Mouse (Mus musculus) MEL (cell line): ENCODE measurements around the gene Olfr462. TPM values are rescaled to one million over a fixed set of nuclear protein-coding genes. Genes with fewer than 3 reads are reported as not detected.

Experiments
- DNase-seq: peaks from one replicate; pipeline ENCODE4 v3.0.0; 2011; ENCODE audit warnings: low read depth, low spot score
- H3K27ac ChIP-seq: 2 replicates; pipeline ENCODE4 v1.5.1; 2012; ENCODE audit warnings: low read depth, mild to moderate bottlenecking, control low read depth, low read length, moderate library complexity; ENCODE audit not compliant: control insufficient read depth
- H3K27me3 ChIP-seq, 2 experiments: fragments of 150-350 bp in 1 of 2; sonication (generic) in 1 of 2; 2 replicates each; pipeline ENCODE4 v1.6.1; 2012; ENCODE audit warnings: low read length in 2 of 2, mild to moderate bottlenecking in 2 of 2, improper control_type of control experiment in 1 of 2, moderate library complexity in 1 of 2; ENCODE audit not compliant: insufficient read depth in 2 of 2, control insufficient read depth in 1 of 2
- H3K36me3 ChIP-seq, 2 experiments: 2 replicates each; pipeline ENCODE4 v1.6.1; 2012 to 2014; ENCODE audit warnings: low read length in 2 of 2, improper control_type of control experiment in 1 of 2, inconsistent platforms in 1 of 2, mild to moderate bottlenecking in 1 of 2; ENCODE audit not compliant: insufficient read depth in 2 of 2, control insufficient read depth in 1 of 2
- H3K4me1 ChIP-seq, 2 experiments: fragments of 150-350 bp in 1 of 2; sonication (generic) in 1 of 2; 2 replicates each; pipeline ENCODE4 v1.6.1; 2012; ENCODE audit warnings: low read length in 2 of 2, improper control_type of control experiment in 1 of 2, mild to moderate bottlenecking in 1 of 2; ENCODE audit not compliant: insufficient read depth in 2 of 2, control insufficient read depth in 1 of 2
- H3K4me3 ChIP-seq, 2 experiments: fragments of 150-350 bp in 1 of 2; sonication (generic) in 1 of 2; 2 replicates each; pipeline ENCODE4 v1.5.1; 2012; ENCODE audit warnings: low read depth in 2 of 2, low read length in 2 of 2, mild to moderate bottlenecking in 2 of 2, moderate library complexity in 2 of 2, control low read depth in 1 of 2, improper control_type of control experiment in 1 of 2; ENCODE audit not compliant: control insufficient read depth in 1 of 2, insufficient read depth in 1 of 2
- H3K79me2 ChIP-seq: 2 replicates; pipeline ENCODE4 v1.6.1; 2012; ENCODE audit warnings: mild to moderate bottlenecking, low read length, moderate library complexity; ENCODE audit not compliant: control insufficient read depth, poor library complexity, insufficient read depth
- H3K9ac ChIP-seq: 2 replicates; pipeline ENCODE4 v1.6.1; 2012; ENCODE audit warnings: low read depth, mild to moderate bottlenecking, control low read depth, low read length, moderate library complexity; ENCODE audit not compliant: control insufficient read depth, poor library complexity, severe bottlenecking
- H3K9me3 ChIP-seq: fragments of 150-350 bp; sonication (generic); replicated peaks from 2 replicates; pipeline ENCODE4 v1.6.1; 2012; ENCODE audit warnings: mild to moderate bottlenecking, low read length, improper control_type of control experiment, moderate library complexity; ENCODE audit not compliant: insufficient read depth
- BHLHE40 ChIP-seq: IDR thresholded peaks from 2 replicates; pipeline ENCODE4 v1.6.1; 2012; ENCODE audit warnings: low read depth, mild to moderate bottlenecking, inconsistent platforms, low read length, improper control_type of control experiment, borderline replicate concordance
- CHD1 ChIP-seq: IDR thresholded peaks from 2 replicates; pipeline ENCODE4 v1.6.1; 2012; ENCODE audit warnings: low read depth, mild to moderate bottlenecking, inconsistent platforms, low read length, improper control_type of control experiment
- CHD2 ChIP-seq: IDR thresholded peaks from 2 replicates; pipeline ENCODE4 v1.6.1; 2011; ENCODE audit warnings: low read length, improper control_type of control experiment
- CTCF ChIP-seq, 3 experiments: IDR thresholded peaks in 2 of 3; conservative IDR thresholded peaks in 1 of 3; 2 replicates each; pipeline ENCODE4 v1.5.1; 2011 to 2012; ENCODE audit warnings: low read length in 3 of 3, low read depth in 2 of 3, mild to moderate bottlenecking in 2 of 3, improper control_type of control experiment in 1 of 3, inconsistent platforms in 1 of 3, mixed read lengths in 1 of 3, moderate library complexity in 1 of 3; ENCODE audit not compliant: control insufficient read depth in 1 of 3, insufficient read depth in 1 of 3, poor library complexity in 1 of 3, severe bottlenecking in 1 of 3
- E2F4 ChIP-seq: IDR thresholded peaks from 2 replicates; pipeline ENCODE4 v1.6.1; 2011; ENCODE audit warnings: low read depth, low read length, improper control_type of control experiment, borderline replicate concordance
- ELF1 ChIP-seq: IDR thresholded peaks from 2 replicates; pipeline ENCODE4 v1.6.1; 2014; ENCODE audit warnings: low read depth, mild to moderate bottlenecking, inconsistent platforms, low read length, improper control_type of control experiment, moderate library complexity
- ETS1 ChIP-seq: IDR thresholded peaks from 2 replicates; pipeline ENCODE4 v1.6.1; 2012; ENCODE audit warnings: low read depth, mild to moderate bottlenecking, inconsistent platforms, low read length, improper control_type of control experiment, moderate library complexity
- GABPA ChIP-seq: IDR thresholded peaks from 2 replicates; pipeline ENCODE4 v1.6.1; 2012; ENCODE audit warnings: low read depth, mild to moderate bottlenecking, inconsistent platforms, low read length, improper control_type of control experiment, moderate library complexity
- KAT2A ChIP-seq: conservative IDR thresholded peaks from 2 replicates; pipeline ENCODE4 v1.6.1; 2012; ENCODE audit warnings: low read depth, low read length, improper control_type of control experiment, inconsistent platforms
- MAFK ChIP-seq: IDR thresholded peaks from 2 replicates; pipeline ENCODE4 v1.6.1; 2011; ENCODE audit warnings: low read depth, mild to moderate bottlenecking, low read length, improper control_type of control experiment, borderline replicate concordance
- MAZ ChIP-seq: IDR thresholded peaks from 2 replicates; pipeline ENCODE4 v1.6.1; 2012; ENCODE audit warnings: low read depth, mild to moderate bottlenecking, inconsistent platforms, low read length, improper control_type of control experiment
- MEF2A ChIP-seq: IDR thresholded peaks from 2 replicates; pipeline ENCODE4 v1.6.1; 2014; ENCODE audit warnings: low read depth, mild to moderate bottlenecking, inconsistent platforms, low read length, improper control_type of control experiment; ENCODE audit not compliant: poor library complexity, insufficient replicate concordance, severe bottlenecking; ENCODE audit errors: extremely low read depth
- MXI1 ChIP-seq: IDR thresholded peaks from 2 replicates; pipeline ENCODE4 v1.6.1; 2011; ENCODE audit warnings: mild to moderate bottlenecking, low read depth, low read length, improper control_type of control experiment
- MYC ChIP-seq: IDR thresholded peaks from 2 replicates; pipeline ENCODE4 v1.6.1; 2011; ENCODE audit warnings: low read depth, mild to moderate bottlenecking, low read length, improper control_type of control experiment, moderate library complexity
- NELFE ChIP-seq: IDR thresholded peaks from 2 replicates; pipeline ENCODE4 v1.6.1; 2011; ENCODE audit warnings: low read depth, low read length, improper control_type of control experiment
- NRF1 ChIP-seq: IDR thresholded peaks from 2 replicates; pipeline ENCODE4 v1.6.1; 2014; ENCODE audit warnings: low read depth, mild to moderate bottlenecking, inconsistent platforms, low read length, improper control_type of control experiment, moderate library complexity; ENCODE audit not compliant: poor library complexity, insufficient read depth, severe bottlenecking
- POLR2A ChIP-seq, 2 experiments: IDR thresholded peaks; 2 replicates each; pipeline ENCODE4 v1.6.1; 2011 to 2012; ENCODE audit warnings: low read length in 2 of 2, mild to moderate bottlenecking in 2 of 2, control low read depth in 1 of 2, improper control_type of control experiment in 1 of 2, low read depth in 1 of 2, moderate library complexity in 1 of 2; ENCODE audit not compliant: control insufficient read depth in 1 of 2, insufficient read depth in 1 of 2, poor library complexity in 1 of 2
- POLR2AphosphoS2 ChIP-seq: IDR thresholded peaks from 2 replicates; pipeline ENCODE4 v1.6.1; 2011; ENCODE audit warnings: low read length, improper control_type of control experiment
- RAD21 ChIP-seq: IDR thresholded peaks from 2 replicates; pipeline ENCODE4 v1.6.1; 2011; ENCODE audit warnings: mild to moderate bottlenecking, low read depth, low read length, improper control_type of control experiment
- RCOR1 ChIP-seq: IDR thresholded peaks from 2 replicates; pipeline ENCODE4 v1.6.1; 2012; ENCODE audit warnings: low read depth, mild to moderate bottlenecking, inconsistent platforms, low read length, improper control_type of control experiment
- SIN3A ChIP-seq: IDR thresholded peaks from 2 replicates; pipeline ENCODE4 v1.6.1; 2012; ENCODE audit warnings: low read length, improper control_type of control experiment, inconsistent platforms
- SMC3 ChIP-seq: IDR thresholded peaks from 2 replicates; pipeline ENCODE4 v1.6.1; 2011; ENCODE audit warnings: low read depth, low read length, improper control_type of control experiment
- TAL1 ChIP-seq: IDR thresholded peaks from 2 replicates; pipeline ENCODE4 v1.6.1; 2012; ENCODE audit warnings: mild to moderate bottlenecking, inconsistent platforms, low read length, moderate library complexity, mixed read lengths
- TBP ChIP-seq: IDR thresholded peaks from 2 replicates; pipeline ENCODE4 v1.8.0; 2011; ENCODE audit warnings: low read depth, low read length, improper control_type of control experiment
- TCF12 ChIP-seq: IDR thresholded peaks from 2 replicates; pipeline ENCODE4 v1.6.1; 2014; ENCODE audit warnings: low read depth, mild to moderate bottlenecking, inconsistent platforms, low read length, improper control_type of control experiment, moderate library complexity
- UBTF ChIP-seq: IDR thresholded peaks from 2 replicates; pipeline ENCODE4 v1.6.1; 2012; ENCODE audit warnings: low read depth, mild to moderate bottlenecking, inconsistent platforms, low read length, improper control_type of control experiment, moderate library complexity, borderline replicate concordance; ENCODE audit not compliant: insufficient read depth
- USF1 ChIP-seq: IDR thresholded peaks from 2 replicates; pipeline ENCODE4 v1.6.1; 2014; ENCODE audit warnings: low read depth, mild to moderate bottlenecking, inconsistent platforms, low read length, improper control_type of control experiment, moderate library complexity
- USF2 ChIP-seq, 2 experiments: IDR thresholded peaks; 2 replicates each; pipeline ENCODE4 v1.6.1; 2011 to 2012; ENCODE audit warnings: improper control_type of control experiment in 2 of 2, low read length in 2 of 2, borderline replicate concordance in 1 of 2, inconsistent platforms in 1 of 2, low read depth in 1 of 2, mild to moderate bottlenecking in 1 of 2; ENCODE audit not compliant: insufficient read depth in 1 of 2
- polyA plus RNA-seq, 2 experiments: library from polyadenylated mRNA; stranded (reverse) in 1 of 2; unstranded in 1 of 2; fragments of >175 nt in 1 of 2; fragments of >200 nt in 1 of 2; gene quantifications; 2 replicates each; pipeline versions ENCODE4 v1.2.1 to v1.2.4; 2012; ENCODE audit warnings: low replicate concordance in 2 of 2, low read depth in 1 of 2; ENCODE audit not compliant: insufficient read length in 2 of 2, insufficient read depth in 1 of 2, missing spikeins in 1 of 2
- total RNA-seq: library from RNA; depleted of rRNA; stranded (reverse); fragments of 300-350 nt; gene quantifications from 2 replicates; pipeline ENCODE4 v1.2.3, GENCODE M21; 2012

Olfr462 gene
- total and polyA plus RNA-seq, 3 experiments, result not detected

DNA sequence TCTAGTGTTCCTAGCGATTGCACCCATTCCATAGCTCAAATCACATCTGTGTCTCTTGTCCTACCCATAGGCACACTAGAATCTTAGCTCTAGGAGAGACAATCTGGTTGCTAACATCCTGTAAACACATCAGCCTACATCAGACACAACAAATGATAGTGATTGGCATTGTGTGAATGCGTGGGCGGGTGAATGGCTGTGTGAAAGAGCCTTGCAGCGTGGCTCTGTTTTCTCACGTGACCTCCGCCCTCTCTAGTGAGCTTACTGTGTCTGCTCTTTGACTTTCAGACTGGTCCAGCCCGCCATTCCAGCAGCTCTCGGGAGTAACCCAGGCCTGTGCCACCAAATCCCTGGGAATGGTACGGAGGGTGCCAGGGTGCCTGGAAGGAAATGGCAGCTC is 31.6 kb downstream of the Olfr462 start:
- Histone ChIP-seq H3K9ac (no peak overlapping the region), H3K4me3 (no peak overlapping the region), H3K27me3 (no peaks in the 10 kb centered on the region), H3K4me1 (no peaks in the 10 kb centered on the region), H3K27ac (no peak overlapping the region), H3K79me2 (no peaks in the 10 kb centered on the region), H3K9me3 (no peaks in the 10 kb centered on the region), H3K36me3 (no peaks in the 10 kb centered on the region)
- TF ChIP-seq GABPA (no peak), KAT2A (no peak), CTCF (IDR thresholded peaks at IDR 0.05 in 2 of 3, conservative IDR thresholded peaks at IDR 0.05 in 1 of 3; ENCODE audit: control insufficient read depth in 1 of 3, insufficient read depth in 1 of 3, low read depth in 2 of 3, low read length in 3 of 3, poor library complexity in 1 of 3, severe bottlenecking in 1 of 3) (no peak), MXI1 (no peak), MAFK (no peak), USF1 (no peak), SMC3 (no peak), TBP (no peak), RAD21 (no peak), NELFE (no peak), POLR2AphosphoS2 (no peak), E2F4 (no peak), MEF2A (no peak), RCOR1 (no peak), POLR2A (IDR thresholded peaks at IDR 0.05; ENCODE audit: control insufficient read depth in 1 of 2, insufficient read depth in 1 of 2, low read depth in 1 of 2, low read length in 2 of 2, poor library complexity in 1 of 2) (no peak), TAL1 (no peak)
- no peak for DNase-seq

DNA sequence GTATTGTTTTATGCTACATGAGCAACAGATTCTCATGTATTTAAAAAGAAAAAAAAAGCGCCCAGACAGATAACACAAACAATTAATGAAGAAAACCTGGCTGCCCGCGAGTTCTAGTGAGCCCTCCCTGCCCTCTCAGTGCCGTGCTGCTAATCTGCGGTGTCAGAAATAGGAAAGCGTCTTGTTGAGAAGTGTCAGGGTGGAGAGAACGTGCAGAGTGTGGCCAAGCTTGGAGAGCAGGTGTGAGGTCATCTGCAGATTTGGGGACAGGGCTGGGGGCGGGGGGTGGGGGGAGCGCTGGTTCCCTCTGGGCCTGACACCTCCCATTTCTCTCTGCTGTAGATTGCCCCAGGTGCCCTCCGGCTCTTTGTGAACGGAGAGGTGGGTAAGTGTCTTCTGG is 32.8 kb downstream of the Olfr462 start:
- no peak overlapping the region for H3K27ac ChIP-seq
- no peaks in the 10 kb centered on the region for H3K36me3 ChIP-seq
- no peaks in the 10 kb centered on the region for H3K4me1 ChIP-seq
- H3K9me3 ChIP-seq, result no peaks in the 10 kb centered on the region
- H3K79me2 ChIP-seq, result no peaks in the 10 kb centered on the region
- no peak for DNase-seq
- TF ChIP-seq USF1 (no peak), CTCF (IDR thresholded peaks at IDR 0.05 in 2 of 3, conservative IDR thresholded peaks at IDR 0.05 in 1 of 3; ENCODE audit: control insufficient read depth in 1 of 3, insufficient read depth in 1 of 3, low read depth in 2 of 3, low read length in 3 of 3, poor library complexity in 1 of 3, severe bottlenecking in 1 of 3) (no peak), TCF12 (no peak), MAZ (no peak), NRF1 (no peak), E2F4 (no peak), POLR2A (IDR thresholded peaks at IDR 0.05; ENCODE audit: control insufficient read depth in 1 of 2, insufficient read depth in 1 of 2, low read depth in 1 of 2, low read length in 2 of 2, poor library complexity in 1 of 2) (no peak), CHD2 (no peak), UBTF (no peak), SIN3A (no peak), ETS1 (no peak), BHLHE40 (no peak), ELF1 (no peak), USF2 (IDR thresholded peaks at IDR 0.05; ENCODE audit: borderline replicate concordance in 1 of 2, insufficient read depth in 1 of 2, low read depth in 1 of 2, low read length in 2 of 2) (no peak), CHD1 (no peak), GABPA (no peak), RAD21 (no peak), MYC (no peak)
- no peak overlapping the region for H3K4me3 ChIP-seq
- no peaks in the 10 kb centered on the region for H3K27me3 ChIP-seq
- no peak overlapping the region for H3K9ac ChIP-seq
